Mouse (Mus musculus) adrenal gland, adult (tissue): Measurements from ENCODE around the gene U2af2.

Source experiments
- DNase-seq, 2 experiments: peaks; one replicate each; pipeline ENCODE4 v3.0.0; 2022 to 2023; ENCODE audit warnings: low spot score in 1 of 2; ENCODE audit not compliant: inconsistent age in 2 of 2

U2af2 gene

GRCm38 (mm10) chr7:5037026-5037425, 24.9 kb upstream of the U2af2 start:
- no peak for DNase-seq

DNA sequence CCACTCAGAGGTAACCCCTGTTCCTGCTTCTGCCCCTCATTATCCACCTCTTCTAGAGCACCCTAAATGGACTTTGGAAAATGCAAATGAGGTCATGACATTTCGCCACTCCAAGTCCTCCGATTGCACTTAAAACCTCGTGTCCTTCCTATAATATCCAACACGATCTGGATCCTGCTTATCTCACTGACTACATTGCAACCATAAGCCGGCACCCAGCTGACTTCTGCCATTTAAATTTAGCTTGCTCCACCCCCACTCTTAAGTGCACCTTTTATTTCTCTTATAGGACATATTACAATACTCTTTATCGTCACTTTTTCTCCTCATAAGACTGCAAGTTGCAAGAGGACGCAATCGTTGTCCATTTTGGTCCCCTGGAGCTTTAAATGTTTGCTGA, 24.5 kb upstream of the U2af2 start:
- no peak for DNase-seq

DNA sequence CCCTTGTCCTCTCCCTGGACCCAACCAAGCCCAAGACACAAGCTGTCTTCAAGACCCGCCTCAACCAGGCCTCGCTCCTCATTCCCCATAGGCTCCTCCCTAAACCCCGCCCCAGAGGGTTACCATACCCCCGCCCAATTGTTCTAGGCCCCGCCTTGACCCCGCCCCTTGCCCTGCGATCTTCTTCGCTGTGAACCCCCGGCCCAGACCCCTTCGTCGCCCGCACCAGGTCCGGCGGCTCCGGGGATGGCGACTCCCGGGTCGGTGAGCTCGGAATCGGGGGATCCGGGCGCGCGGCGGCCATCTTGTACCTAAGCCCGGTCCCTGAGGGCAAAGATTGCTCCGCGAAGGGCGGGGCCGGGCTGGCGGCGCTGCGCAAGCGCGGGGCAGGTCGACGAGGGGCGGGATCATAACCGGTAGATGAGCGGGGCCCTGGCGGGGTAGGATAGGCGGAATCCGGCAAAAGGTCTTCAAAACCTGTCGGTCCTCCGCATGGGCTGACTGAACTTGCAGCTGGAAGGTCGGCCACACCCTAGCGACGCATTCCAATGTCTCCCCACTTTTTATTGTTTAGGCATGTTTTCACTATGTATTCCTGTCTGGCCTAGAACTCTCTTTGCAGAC, 23.7 kb upstream of the U2af2 start, which contains the start of gene Zfp784:
Zfp784 (minus strand) TSS at position 338 of the 624 bp plus-strand sequence.
- DNase-seq: peak; percentile 96 to 99

DNA sequence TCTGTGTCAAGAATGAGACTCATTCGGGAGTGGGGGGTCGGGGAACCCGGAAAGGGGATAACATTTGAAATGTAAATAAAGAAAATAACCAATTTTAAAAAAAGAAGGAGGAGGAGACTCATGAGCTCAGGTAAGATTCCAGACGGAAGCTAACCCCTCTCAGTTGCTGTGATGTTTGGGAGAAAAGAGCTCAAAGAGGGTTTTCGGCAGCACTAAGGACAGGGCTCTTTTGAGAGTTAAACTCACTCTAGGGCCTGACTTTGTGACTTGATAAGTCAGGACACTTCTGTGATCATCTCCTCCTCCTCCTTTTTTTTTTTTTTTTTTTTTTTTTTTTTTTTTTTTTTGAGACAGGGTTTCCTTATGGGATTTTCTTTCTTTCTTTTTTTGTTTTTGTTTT, 23.0 kb upstream of the U2af2 start:
- no peak for DNase-seq

DNA sequence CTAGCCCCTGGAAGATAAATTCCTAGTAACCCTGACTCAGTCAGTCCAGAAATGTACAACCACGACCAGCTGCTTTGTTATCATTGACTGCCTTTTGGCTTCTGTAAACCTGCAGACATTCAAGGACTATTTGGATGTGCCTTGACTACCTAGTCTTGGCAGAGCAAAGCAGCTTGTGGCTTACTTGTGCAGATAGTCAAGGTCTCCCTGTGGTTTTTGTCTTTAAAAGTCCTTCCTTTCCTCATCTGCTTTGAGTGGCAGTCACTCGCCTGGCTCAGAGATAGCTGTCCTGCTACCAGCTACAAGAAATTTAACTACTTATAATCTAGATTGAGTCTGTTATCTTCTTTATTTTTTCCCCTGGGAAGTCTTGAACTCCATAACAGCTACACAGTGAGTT, 17.0 kb upstream of the U2af2 start:
- DNase-seq: no peak

GRCm38 (mm10) chr7:5046112-5046511, 15.8 kb upstream of the U2af2 start:
- DNase-seq: no peak

DNA sequence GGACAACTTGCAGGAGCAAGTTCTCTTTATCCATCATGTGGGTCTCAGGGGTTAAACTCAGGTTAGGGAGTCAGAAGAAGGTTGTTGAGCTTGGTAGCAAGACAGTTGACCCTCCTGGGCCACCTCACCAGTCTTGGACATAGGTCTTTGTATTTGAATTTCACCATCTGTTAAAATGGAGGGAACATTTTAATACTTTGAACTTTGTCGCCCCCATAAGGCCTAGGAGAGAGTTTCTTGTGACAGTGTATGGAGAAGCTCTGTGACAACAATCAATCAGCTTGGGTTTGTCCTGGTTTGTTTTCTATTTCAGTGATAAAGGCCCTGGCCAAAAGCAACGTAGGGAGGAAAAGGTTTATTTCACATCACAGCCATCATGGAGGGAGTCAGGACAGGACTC, 14.6 kb upstream of the U2af2 start:
- peak in 1 of 2 experiments; percentile 81 for DNase-seq

GRCm38 (mm10) chr7:5051193-5052192, 10.4 kb upstream of the U2af2 start, which contains the start of gene Zfp580:
TSS of gene Zfp580 (plus strand) at chr7:5051538.
- peak; percentile 83 to 95 for DNase-seq

DNA sequence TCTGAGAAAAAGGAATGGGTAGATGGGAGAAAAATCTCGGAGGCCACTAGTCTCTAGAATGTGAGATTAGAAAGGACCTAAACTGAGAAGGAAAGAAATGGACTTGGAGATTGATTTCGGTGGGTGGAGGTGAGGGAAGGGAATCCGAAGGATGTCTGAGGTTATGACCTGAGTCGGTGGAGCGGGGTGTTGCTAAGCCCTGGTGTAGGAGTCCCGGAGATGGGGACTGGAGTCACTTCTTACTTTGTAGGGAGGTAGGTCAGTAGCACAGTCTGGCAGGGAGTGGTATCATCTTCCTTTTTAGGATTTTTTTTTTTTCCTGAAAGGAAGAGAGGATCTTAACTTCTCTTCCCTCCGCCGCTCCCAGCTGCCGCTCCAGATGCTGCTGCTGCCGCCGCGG, 9.5 kb upstream of the U2af2 start:
- no peak for DNase-seq

DNA sequence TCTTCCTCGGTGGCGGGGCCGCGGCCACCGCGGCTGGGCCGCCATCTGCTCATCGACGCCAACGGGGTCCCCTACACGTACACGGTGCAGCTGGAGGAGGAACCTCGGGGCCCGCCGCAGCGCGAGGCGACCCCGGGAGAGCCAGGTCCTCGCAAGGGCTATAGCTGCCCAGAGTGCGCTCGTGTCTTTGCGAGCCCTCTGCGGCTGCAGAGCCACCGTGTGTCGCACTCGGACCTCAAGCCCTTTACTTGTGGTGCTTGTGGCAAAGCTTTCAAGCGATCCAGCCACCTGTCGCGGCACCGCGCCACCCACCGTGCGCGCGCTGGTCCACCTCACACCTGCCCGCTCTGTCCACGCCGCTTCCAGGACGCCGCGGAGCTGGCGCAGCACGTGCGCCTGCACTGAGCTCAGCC, 9.0 kb upstream of the U2af2 start:
- peak in 1 of 2 experiments; percentile 24 for DNase-seq

DNA sequence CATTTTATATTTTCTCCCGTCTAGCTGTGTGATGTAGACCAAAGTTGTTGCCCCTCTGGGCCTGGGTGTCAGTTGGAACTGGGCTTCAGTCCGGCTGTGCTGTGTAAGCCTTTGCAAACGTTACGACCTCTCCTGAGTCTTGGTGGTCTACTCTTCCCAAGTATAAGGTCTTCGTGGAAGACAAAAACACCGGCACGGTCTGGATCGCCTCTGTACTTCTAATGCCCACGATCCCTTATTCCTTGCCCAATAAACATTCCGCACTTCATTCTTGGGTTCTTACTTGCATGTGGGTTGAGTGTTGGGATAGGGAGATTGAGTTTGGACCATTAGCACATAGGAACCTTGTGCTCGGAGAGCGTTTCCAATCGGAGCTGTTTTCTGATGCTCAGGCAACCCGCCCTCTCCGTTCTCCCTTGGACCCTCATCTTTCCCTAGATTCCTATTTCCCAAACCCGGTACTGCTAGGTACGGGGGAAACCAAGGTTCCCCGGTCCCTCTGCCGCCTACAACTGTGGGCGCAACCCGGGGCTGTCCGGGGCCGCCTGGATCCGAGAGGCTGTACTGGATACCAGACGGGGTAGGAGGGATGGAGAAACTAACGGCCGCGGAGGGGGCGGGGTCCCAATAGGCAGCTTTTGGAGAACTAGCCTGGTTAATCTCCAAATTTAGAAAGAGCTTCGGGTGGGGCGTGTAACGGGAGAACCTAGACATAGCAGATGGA, 8.3 kb upstream of the U2af2 start:
- no peak for DNase-seq

DNA sequence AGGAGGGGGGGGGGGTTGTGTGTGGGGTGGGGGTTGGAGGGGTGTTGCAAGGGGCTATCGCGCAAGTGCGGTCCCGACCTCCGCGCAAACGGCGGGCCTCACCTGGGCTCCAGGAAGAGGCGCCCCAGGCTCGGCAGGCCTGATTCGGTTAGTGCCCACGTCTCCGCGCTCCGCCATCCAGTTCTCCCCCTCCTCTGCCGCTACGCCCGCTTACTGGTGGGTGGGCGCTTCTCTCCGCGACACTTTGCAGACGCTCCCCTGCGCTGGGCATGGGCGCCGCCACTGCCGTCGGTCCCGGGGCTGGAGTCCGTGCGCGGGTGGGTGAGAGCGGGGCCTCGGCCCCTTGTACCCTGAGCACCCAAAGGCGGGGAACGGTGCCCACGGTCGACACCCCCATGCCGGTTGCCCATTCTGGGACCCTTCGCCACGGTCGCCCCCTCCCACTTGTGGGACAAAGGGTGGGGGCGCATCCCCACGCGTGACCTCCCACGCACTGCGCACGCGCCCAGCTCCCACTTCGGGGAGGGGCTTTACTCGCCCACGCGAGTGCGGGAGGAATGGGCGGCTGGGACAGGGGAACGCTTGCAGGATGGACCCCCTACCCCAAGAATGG, 5.2 kb upstream of the U2af2 start:
- DNase-seq: no peak

DNA sequence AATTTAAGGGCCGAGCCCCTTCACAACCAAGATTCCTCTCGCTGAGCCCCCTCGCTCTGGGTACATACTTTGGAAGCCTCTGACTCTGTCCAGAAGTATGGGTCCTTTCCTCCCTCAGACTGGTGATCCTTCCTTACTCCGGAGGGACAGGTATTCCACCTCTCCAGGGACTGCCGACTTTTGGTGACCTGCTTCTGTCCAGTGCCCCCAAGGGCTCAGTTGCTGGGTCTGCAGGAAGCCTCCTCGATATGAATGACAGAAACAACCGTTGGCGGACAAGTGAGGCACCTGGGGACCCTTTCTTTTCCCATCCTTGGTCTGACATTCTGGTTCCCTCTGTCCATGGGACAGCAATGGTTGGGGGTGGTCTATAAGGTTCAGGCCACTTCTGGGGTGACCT, 4.6 kb upstream of the U2af2 start:
- DNase-seq: no peak

DNA sequence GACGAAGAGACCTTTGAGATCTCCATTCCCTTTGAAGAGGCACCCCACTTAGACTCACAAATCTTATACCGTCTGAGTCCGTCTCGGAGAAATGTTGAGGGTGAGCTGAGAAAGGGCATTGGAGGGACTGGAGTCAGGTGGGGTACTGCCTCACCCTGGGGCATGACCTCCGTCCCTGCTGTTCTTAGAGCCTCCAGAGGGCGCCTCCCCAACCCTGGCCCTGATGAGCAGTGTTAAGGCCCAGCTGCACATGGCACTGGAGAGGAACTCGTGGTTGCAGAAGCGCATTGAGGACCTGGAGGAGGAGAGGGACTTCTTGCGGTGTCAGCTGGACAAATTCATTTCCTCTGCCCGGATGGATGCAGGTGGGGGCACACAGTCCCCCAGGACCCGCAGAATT, 4.1 kb upstream of the U2af2 start:
- DNase-seq: no peak

DNA sequence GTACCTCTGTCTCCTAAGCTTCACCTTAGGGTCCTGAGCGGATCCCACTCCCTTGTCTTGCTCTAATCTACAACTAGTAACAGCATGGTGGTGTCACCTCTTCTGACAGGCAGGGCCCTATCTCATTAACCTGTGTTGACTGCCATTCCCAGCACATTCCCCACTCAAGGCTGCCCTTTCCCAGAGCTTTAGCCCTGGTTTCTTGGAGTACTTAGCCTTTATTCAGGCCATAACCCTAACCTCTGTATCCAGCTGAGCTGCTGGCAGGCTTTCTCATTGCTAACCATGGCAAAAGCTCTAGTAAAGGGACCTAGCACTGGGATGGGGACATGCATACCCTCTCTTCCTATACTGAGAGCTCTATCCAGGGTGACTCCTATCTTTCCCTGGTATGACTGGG, 3.3 kb upstream of the U2af2 start:
- DNase-seq: no peak

- peak in 1 of 2 experiments; percentile 55 for DNase-seq
Observed at GRCm38 (mm10) chr7:5059421-5059820, 2.5 kb upstream of the U2af2 start.

DNA sequence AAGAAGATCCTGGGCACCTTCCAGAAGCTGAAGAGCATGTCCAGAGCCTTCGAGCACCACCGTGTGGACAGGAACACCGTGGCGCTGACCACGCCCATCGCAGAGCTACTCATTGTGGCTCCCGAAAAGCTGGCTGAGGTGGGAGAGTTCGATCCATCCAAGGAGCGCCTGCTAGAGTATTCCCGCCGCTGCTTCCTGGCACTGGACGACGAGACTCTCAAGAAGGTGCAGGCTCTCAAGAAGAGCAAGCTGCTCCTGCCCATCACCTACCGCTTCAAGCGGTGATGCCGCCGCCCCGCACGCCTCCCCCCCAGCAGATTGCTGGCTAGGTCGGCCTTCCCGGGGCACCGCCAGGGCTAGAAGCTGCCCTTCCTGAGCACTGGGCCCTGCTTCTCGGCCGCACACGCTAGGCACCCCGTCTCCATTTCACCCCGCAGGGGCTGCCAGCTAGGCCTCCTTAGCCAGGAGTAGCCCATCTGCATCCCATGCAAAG, 1.7 kb upstream of the U2af2 start:
- peak; percentile 88 to 93 for DNase-seq

GRCm38 (mm10) chr7:5060944-5061773, 784 bp upstream of the U2af2 start:
- DNase-seq: peak; percentile 98 to 99

- DNase-seq: peak in 1 of 2 experiments; percentile 93
Observed at GRCm38 (mm10) chr7:5062360-5063001, 538 bp downstream of the U2af2 start.
